Mouse (Mus musculus) left cerebral cortex, adult 6 months (tissue): ENCODE data around the gene Aoc3. TPM values are rescaled to one million over a fixed set of nuclear protein-coding genes. Genes with fewer than 3 reads are reported as not detected.

Source experiments
- long read RNA-seq, 2 experiments: library from polyadenylated mRNA; unstranded; transcript quantifications; one replicate each; pipeline ENCODE4 v2.0.0; 2019 to 2020
- polyA plus RNA-seq: library from polyadenylated mRNA; unstranded; fragments of <200 nt; fragmentation: Nextera tagmentation; gene quantifications from 2 replicates; pipeline ENCODE4 v1.2.3, GENCODE M21; 2021

Gene Aoc3
- 0.05 and 0.20 TPM in 2 replicates for polyA plus RNA-seq
- long read RNA-seq, experiment 1: 0 reads
- long read RNA-seq, experiment 2: 0 reads

GRCm38 (mm10) chr11:101330371-101330924, at the start of gene Aoc3:
Gene Aoc3, plus strand, starts transcription at chr11:101330605.

GRCm38 (mm10) chr11:101302004-101302798, 28.2 kb upstream of the Aoc3 start, which contains the start of gene Becn1:
Gene Becn1, minus strand, starts transcription at chr11:101302286.

GRCm38 (mm10) chr11:101315665-101316500, 14.5 kb upstream of the Aoc3 start, which contains the start of gene Psme3:
Gene Psme3, plus strand, starts transcription at chr11:101316213.

GRCm38 (mm10) chr11:101324763-101325162, 5.6 kb upstream of the Aoc3 start, which contains the start of gene Aoc2:
Gene Aoc2, plus strand, starts transcription at chr11:101325063.

GRCm38 (mm10) chr11:101367326-101367935, 37.0 kb downstream of the Aoc3 start, which contains the start of gene G6pc:
Gene G6pc, plus strand, starts transcription at chr11:101367561.

Other genes starting within 250 kb of the Aoc3 start
- gene Coasy, start 248.0 kb upstream of the Aoc3 start, polyA plus RNA-seq: 25.0 and 31.6 TPM in 2 replicates
- gene Mlx, start 243.3 kb upstream of the Aoc3 start, polyA plus RNA-seq: 62.2 and 75.9 TPM in 2 replicates
- gene Psmc3ip, start 235.2 kb upstream of the Aoc3 start, polyA plus RNA-seq: 4.4 and 5.9 TPM in 2 replicates
- 5.9 and 10.3 TPM in 2 replicates for gene Retreg3, start 210.7 kb upstream of the Aoc3 start, polyA plus RNA-seq
- gene Tubg1, start 210.7 kb upstream of the Aoc3 start, polyA plus RNA-seq: 62.3 and 62.7 TPM in 2 replicates
- 58.6 and 65.3 TPM in 2 replicates for gene Tubg2, start 174.7 kb upstream of the Aoc3 start, polyA plus RNA-seq
- gene Cntnap1, start 160.1 kb upstream of the Aoc3 start, polyA plus RNA-seq: 12.1 and 20.2 TPM in 2 replicates
- 0.76 and 6.3 TPM in 2 replicates for gene Plekhh3, start 159.3 kb upstream of the Aoc3 start, polyA plus RNA-seq
- gene Ccr10, start 155.2 kb upstream of the Aoc3 start, polyA plus RNA-seq: 0.28 and 0.29 TPM in 2 replicates
- 26.3 and 27.6 TPM in 2 replicates for gene Ezh1, start 104.1 kb upstream of the Aoc3 start, polyA plus RNA-seq
- gene Ramp2, start 84.6 kb upstream of the Aoc3 start, polyA plus RNA-seq: 38.8 and 57.1 TPM in 2 replicates
- gene Vps25, start 76.9 kb upstream of the Aoc3 start, polyA plus RNA-seq: 144 and 179 TPM in 2 replicates
- 1.5 TPM in 2 replicates for gene Wnk4, start 70.0 kb upstream of the Aoc3 start, polyA plus RNA-seq
- gene Cntd1, start 51.6 kb upstream of the Aoc3 start, polyA plus RNA-seq: 0.15 and 0.36 TPM in 2 replicates
- gene Coa3, start 51.5 kb upstream of the Aoc3 start, polyA plus RNA-seq: 362 and 483 TPM in 2 replicates
- gene Becn1, start 28.3 kb upstream of the Aoc3 start, polyA plus RNA-seq: 156 and 197 TPM in 2 replicates
- gene Psme3, start 14.4 kb upstream of the Aoc3 start, polyA plus RNA-seq: 11.3 and 48.6 TPM in 2 replicates
- 0.15 and 0.30 TPM in 2 replicates for gene Aoc2, start 5.5 kb upstream of the Aoc3 start, polyA plus RNA-seq
- not detected in 2 replicates for gene G6pc, start 37.0 kb downstream of the Aoc3 start, polyA plus RNA-seq
- 68.9 and 83.8 TPM in 2 replicates for gene Aarsd1, start 87.0 kb downstream of the Aoc3 start, polyA plus RNA-seq
- gene Gm27029, start 94.2 kb downstream of the Aoc3 start, polyA plus RNA-seq: 7.0 and 10.9 TPM in 2 replicates
- gene Rundc1, start 94.5 kb downstream of the Aoc3 start, polyA plus RNA-seq: 21.0 and 21.8 TPM in 2 replicates
- 7.0 and 7.1 TPM in 2 replicates for gene Ptges3l, start 94.7 kb downstream of the Aoc3 start, polyA plus RNA-seq
- gene Rpl27, start 111.7 kb downstream of the Aoc3 start, polyA plus RNA-seq: 879 and 1,140 TPM in 2 replicates
- gene Ifi35, start 117.8 kb downstream of the Aoc3 start, polyA plus RNA-seq: 5.2 and 5.3 TPM in 2 replicates
- gene Rnd2, start 134.4 kb downstream of the Aoc3 start, polyA plus RNA-seq: 29.1 and 36.8 TPM in 2 replicates
- 5.8 and 14.4 TPM in 2 replicates for gene Vat1, start 135.6 kb downstream of the Aoc3 start, polyA plus RNA-seq
- 0.25 and 0.56 TPM in 2 replicates for gene Brca1, start 221.3 kb downstream of the Aoc3 start, polyA plus RNA-seq
- 41.3 and 42.5 TPM in 2 replicates for gene Nbr1, start 221.5 kb downstream of the Aoc3 start, polyA plus RNA-seq